Mouse (Mus musculus) embryonic facial prominence, embryonic 15.5 days (tissue): ENCODE measurements around the gene Crcp. TPM values are rescaled to one million over a fixed set of nuclear protein-coding genes. Genes with fewer than 3 reads are reported as not detected.

Experiments used
- ATAC-seq: fragments of 200-750 bp; cut with Nextera tagmentation; 2 replicates; pipeline ENCODE4 v1.8.0; 2017; ENCODE audit warnings: low read depth, moderate TSS enrichment; ENCODE audit not compliant: insufficient number of reproducible peaks, low FRiP score, low TSS enrichment
- H3K27ac ChIP-seq: fragments of 300-500 bp; sonication (generic); replicated peaks from 2 replicates; pipeline ENCODE4 v1.5.1; 2015; ENCODE audit warnings: mild to moderate bottlenecking, inconsistent platforms
- H3K27me3 ChIP-seq: fragments of 300-500 bp; sonication (generic); 2 replicates; pipeline ENCODE4 v1.6.1; 2015; ENCODE audit warnings: inconsistent platforms
- H3K36me3 ChIP-seq: fragments of 300-500 bp; sonication (generic); 2 replicates; pipeline ENCODE4 v1.6.1; 2015; ENCODE audit warnings: mild to moderate bottlenecking, inconsistent platforms
- H3K4me1 ChIP-seq: fragments of 300-500 bp; sonication (generic); 2 replicates; pipeline ENCODE4 v1.6.1; 2015; ENCODE audit warnings: inconsistent platforms
- H3K4me2 ChIP-seq: fragments of 300-500 bp; sonication (generic); replicated peaks from 2 replicates; pipeline ENCODE4 v1.6.1; 2015; ENCODE audit warnings: mild to moderate bottlenecking, inconsistent platforms
- H3K4me3 ChIP-seq: fragments of 300-500 bp; sonication (generic); replicated peaks from 2 replicates; pipeline ENCODE4 v1.5.1; 2015; ENCODE audit warnings: mild to moderate bottlenecking, inconsistent platforms
- H3K9ac ChIP-seq: fragments of 300-500 bp; sonication (generic); 2 replicates; pipeline ENCODE4 v1.6.1; 2015; ENCODE audit warnings: inconsistent platforms
- H3K9me3 ChIP-seq: fragments of 300-500 bp; sonication (generic); replicated peaks from 2 replicates; pipeline ENCODE4 v1.6.1; 2016; ENCODE audit warnings: inconsistent platforms
- WGBS: fragments of 180-500 bp; shearing (Covaris S2); methylation state at CpG from one replicate; pipeline ENCODE4 v1.1.7; 2015; 5-methylcytosine and 5-hydroxymethylcytosine counted together
- polyA plus RNA-seq: library from polyadenylated mRNA; unstranded; fragments of >200 nt; fragmentation: Nextera tagmentation; extraction: Ambion mirVana; gene quantifications from 2 replicates; pipeline ENCODE4 v1.2.1, GENCODE M21; 2015

Crcp gene
- polyA plus RNA-seq, 1 experiment from 2014 or later = 39.4 TPM

- no peak for ATAC-seq
Observed at GRCm38 (mm10) chr5:130046589-130046988, 17.5 kb downstream of the Crcp start.

DNA sequence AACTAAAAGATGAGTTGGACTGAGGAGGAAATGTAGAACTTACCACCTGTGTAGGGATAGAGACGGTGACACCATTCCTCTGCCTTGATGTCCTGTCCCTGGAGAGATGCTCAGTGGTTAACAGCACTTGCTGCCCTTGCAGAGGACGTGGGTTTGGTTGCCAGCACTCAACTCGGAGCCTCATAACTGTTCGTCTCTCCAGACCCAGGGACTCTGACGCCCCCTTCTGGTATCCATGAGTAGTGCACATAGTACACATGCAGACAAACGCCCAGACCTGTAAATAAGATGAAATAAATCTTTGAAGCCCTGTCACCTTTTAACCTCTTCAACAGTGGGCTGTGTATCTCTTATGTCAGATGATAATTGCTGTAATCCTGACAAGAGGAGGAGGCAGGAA, 17.9 kb downstream of the Crcp start:
- no peak overlapping the region for H3K4me2 ChIP-seq
- H3K4me1 ChIP-seq = peaks cover 12% of the 10 kb centered on the region
- peaks cover 52% of the 10 kb centered on the region for H3K36me3 ChIP-seq
- ATAC-seq = no peak
- no peak overlapping the region for H3K4me3 ChIP-seq
- H3K27ac ChIP-seq = no peak overlapping the region
- H3K9me3 ChIP-seq = no peaks in the 10 kb centered on the region
- no peak overlapping the region for H3K9ac ChIP-seq
- no peaks in the 10 kb centered on the region for H3K27me3 ChIP-seq
- 77% methylated on average over 6 of the region's 6 CpGs for WGBS

More at GRCm38 (mm10) chr5:130046589-130046988, 17.5 kb downstream of the Crcp start:
- H3K36me3 ChIP-seq = peaks cover 55% of the 10 kb centered on the region
- H3K9me3 ChIP-seq = no peaks in the 10 kb centered on the region
- no peak overlapping the region for H3K27ac ChIP-seq
- peaks cover 12% of the 10 kb centered on the region for H3K4me1 ChIP-seq
- no peak overlapping the region for H3K9ac ChIP-seq
- H3K4me2 ChIP-seq = no peak overlapping the region
- WGBS = 80% methylated on average over 10 of the region's 10 CpGs
- H3K27me3 ChIP-seq = no peaks in the 10 kb centered on the region
- H3K4me3 ChIP-seq = no peak overlapping the region

- peaks cover 39% of the 10 kb centered on the region for H3K36me3 ChIP-seq
- H3K9ac ChIP-seq = no peak overlapping the region; the same call in 1 of the 2 replicates
- H3K9me3 ChIP-seq = no peaks in the 10 kb centered on the region
- H3K4me1 ChIP-seq = peaks cover 12% of the 10 kb centered on the region
- peak overlapping the region; percentile 58 for H3K27ac ChIP-seq
- no peaks in the 10 kb centered on the region for H3K27me3 ChIP-seq
- no peak overlapping the region for H3K4me2 ChIP-seq
- H3K4me3 ChIP-seq = no peak overlapping the region
- 76% methylated on average over 15 of the region's 15 CpGs for WGBS
- no peak for ATAC-seq
Observed at GRCm38 (mm10) chr5:130048786-130049520, 19.9 kb downstream of the Crcp start.

GRCm38 (mm10) chr5:130050416-130050815, 21.3 kb downstream of the Crcp start:
- no peak overlapping the region for H3K9ac ChIP-seq
- H3K36me3 ChIP-seq = peaks cover 35% of the 10 kb centered on the region
- no peak overlapping the region for H3K4me2 ChIP-seq
- H3K4me3 ChIP-seq = no peak overlapping the region
- no peaks in the 10 kb centered on the region for H3K9me3 ChIP-seq
- no peak overlapping the region for H3K27ac ChIP-seq
- peaks cover 12% of the 10 kb centered on the region for H3K4me1 ChIP-seq
- ATAC-seq = no peak
- no peaks in the 10 kb centered on the region for H3K27me3 ChIP-seq
- 48% methylated on average over 6 of the region's 6 CpGs for WGBS

DNA sequence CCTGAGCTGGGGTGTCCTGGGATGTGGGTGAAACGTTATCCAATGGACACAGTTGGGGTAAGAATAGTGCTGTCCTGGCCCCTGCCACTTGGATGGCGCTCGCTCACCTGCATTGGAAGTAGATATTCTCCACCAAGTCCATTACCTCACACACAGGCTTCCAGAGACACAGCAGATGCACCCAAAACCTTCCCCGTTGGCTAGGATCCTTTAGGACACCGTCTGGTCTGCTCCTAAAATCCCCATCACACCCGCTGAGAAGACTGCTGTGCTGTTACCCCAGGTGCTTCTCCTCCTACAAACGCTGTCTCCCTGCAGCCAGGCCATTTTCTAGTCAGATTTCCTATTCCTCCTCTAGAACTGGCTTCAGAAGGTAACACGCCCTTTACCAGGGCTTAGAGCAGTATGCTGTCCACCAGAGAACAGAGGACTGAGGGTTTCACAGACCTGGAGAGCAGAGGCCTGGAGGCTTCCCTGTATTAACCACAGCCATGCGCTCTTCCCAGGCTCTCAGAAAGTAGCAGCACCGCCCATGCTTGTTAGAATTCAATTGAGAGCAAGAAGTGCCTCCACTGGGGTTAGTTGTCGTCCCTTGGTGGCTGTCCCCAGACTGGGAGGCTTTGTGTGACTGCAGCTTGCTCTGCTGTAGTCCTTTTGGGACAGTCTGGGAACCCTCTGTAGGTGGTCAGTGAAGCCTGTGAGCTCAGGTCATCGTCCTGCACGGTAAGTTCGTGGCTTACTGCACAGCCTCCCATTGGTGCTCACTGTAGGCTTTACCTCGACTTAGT, 22.2 kb downstream of the Crcp start:
- Histone ChIP-seq H3K27me3 (no peaks in the 10 kb centered on the region), H3K9ac (no peak overlapping the region), H3K9me3 (no peaks in the 10 kb centered on the region), H3K36me3 (peaks cover 34% of the 10 kb centered on the region), H3K4me3 (no peak overlapping the region), H3K4me1 (peaks cover 12% of the 10 kb centered on the region), H3K4me2 (no peak overlapping the region), H3K27ac (no peak overlapping the region)
- no peak for ATAC-seq
- 81% methylated on average over 15 of the region's 15 CpGs for WGBS

- Histone ChIP-seq H3K27me3 (no peaks in the 10 kb centered on the region), H3K4me2 (no peak overlapping the region), H3K9ac (no peak overlapping the region), H3K4me1 (peaks cover 12% of the 10 kb centered on the region), H3K9me3 (no peaks in the 10 kb centered on the region), H3K27ac (no peak overlapping the region), H3K36me3 (peaks cover 21% of the 10 kb centered on the region), H3K4me3 (no peak overlapping the region)
- ATAC-seq = no peak
- 60% methylated on average over 5 of the region's 5 CpGs for WGBS
Observed at GRCm38 (mm10) chr5:130052510-130052909, 23.4 kb downstream of the Crcp start.

- no peak overlapping the region for H3K4me2 ChIP-seq
- peaks cover 19% of the 10 kb centered on the region for H3K36me3 ChIP-seq
- H3K4me3 ChIP-seq = no peak overlapping the region
- WGBS = 90% methylated on average over 6 of the region's 6 CpGs
- H3K4me1 ChIP-seq = peaks cover 12% of the 10 kb centered on the region
- no peak overlapping the region for H3K9ac ChIP-seq
- H3K27ac ChIP-seq = no peak overlapping the region
- no peak for ATAC-seq
- no peaks in the 10 kb centered on the region for H3K27me3 ChIP-seq
- no peaks in the 10 kb centered on the region for H3K9me3 ChIP-seq
Observed at GRCm38 (mm10) chr5:130052955-130053354, 23.9 kb downstream of the Crcp start.

- Histone ChIP-seq H3K4me1 (no peaks in the 10 kb centered on the region), H3K27me3 (no peaks in the 10 kb centered on the region), H3K4me2 (no peak overlapping the region), H3K36me3 (peaks cover 24% of the 10 kb centered on the region), H3K27ac (no peak overlapping the region), H3K4me3 (no peak overlapping the region), H3K9ac (no peak overlapping the region), H3K9me3 (no peaks in the 10 kb centered on the region)
- WGBS = 91% methylated on average over 4 of the region's 4 CpGs
- ATAC-seq = no peak
Observed at GRCm38 (mm10) chr5:130055688-130056087, 26.6 kb downstream of the Crcp start.

- no peaks in the 10 kb centered on the region for H3K4me1 ChIP-seq
- no peak overlapping the region for H3K27ac ChIP-seq
- no peak overlapping the region for H3K9ac ChIP-seq
- no peak for ATAC-seq
- WGBS = 96% methylated on average over 2 of the region's 2 CpGs
- no peaks in the 10 kb centered on the region for H3K27me3 ChIP-seq
- H3K4me3 ChIP-seq = no peak overlapping the region
- H3K9me3 ChIP-seq = no peaks in the 10 kb centered on the region
- H3K36me3 ChIP-seq = peaks cover 23% of the 10 kb centered on the region
- no peak overlapping the region for H3K4me2 ChIP-seq
Observed at GRCm38 (mm10) chr5:130056303-130056702, 27.2 kb downstream of the Crcp start.

- H3K4me3 ChIP-seq = no peak overlapping the region
- no peak overlapping the region for H3K9ac ChIP-seq
- H3K36me3 ChIP-seq = peaks cover 22% of the 10 kb centered on the region
- no peaks in the 10 kb centered on the region for H3K27me3 ChIP-seq
- H3K4me2 ChIP-seq = no peak overlapping the region
- H3K9me3 ChIP-seq = no peaks in the 10 kb centered on the region
- ATAC-seq = no peak
- WGBS = 79% methylated on average over 12 of the region's 12 CpGs
- no peak overlapping the region for H3K27ac ChIP-seq
- peaks cover 2% of the 10 kb centered on the region; the same call in 1 of the 2 replicates for H3K4me1 ChIP-seq
Observed at GRCm38 (mm10) chr5:130059413-130060328, 30.6 kb downstream of the Crcp start.

DNA sequence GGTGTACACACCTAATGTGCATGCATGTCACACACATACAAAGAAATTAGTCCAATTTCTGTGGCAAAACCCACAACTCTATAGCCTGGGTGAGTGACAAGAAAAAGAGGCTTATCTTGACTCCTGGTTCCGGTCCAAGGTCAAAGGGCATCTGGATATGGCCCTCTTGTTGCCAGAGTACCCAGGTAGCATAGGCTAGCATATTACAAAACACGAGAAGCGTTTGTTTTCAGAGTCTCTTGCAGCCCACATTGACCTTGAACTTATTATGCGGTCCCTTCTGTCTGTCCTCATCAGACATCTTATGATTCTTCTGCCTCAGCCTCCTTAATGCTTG, 31.2 kb downstream of the Crcp start:
- Histone ChIP-seq H3K4me1 (peaks cover 2% of the 10 kb centered on the region; the same call in 1 of the 2 replicates), H3K27me3 (no peaks in the 10 kb centered on the region), H3K9me3 (no peaks in the 10 kb centered on the region), H3K27ac (no peak overlapping the region), H3K4me2 (no peak overlapping the region), H3K4me3 (no peak overlapping the region), H3K9ac (no peak overlapping the region), H3K36me3 (peaks cover 20% of the 10 kb centered on the region)
- 97% methylated on average over 4 of the region's 4 CpGs for WGBS
- no peak for ATAC-seq
